Mouse (Mus musculus): Measurements from ENCODE around the gene Tmc5. TPM values are rescaled to one million over a fixed set of nuclear protein-coding genes. Genes with fewer than 3 reads are reported as not detected.

Tmc5 gene
- total and polyA plus RNA-seq, 3 experiments: 0.11 TPM; not detected in 2

- H3K9me3 ChIP-seq (replicated peaks): no peaks in the 10 kb centered on the region
- peaks cover 31% of the 10 kb centered on the region for H3K4me1 ChIP-seq (ENCODE audit: insufficient read depth, low read depth, low read length)
- H3K36me3 ChIP-seq (replicated peaks): peaks cover 16% of the 10 kb centered on the region
- DNase-seq (ENCODE audit: low spot score) (no peak), ATAC-seq (ENCODE audit: extremely low read depth, insufficient number of reproducible peaks, low FRiP score, poor library complexity, severe bottlenecking) (no peak)
- TF ChIP-seq CTCF (IDR thresholded peaks at IDR 0.05; ENCODE audit: low read depth, low read length) (no peak), GATA2 (IDR thresholded peaks at IDR 0.05; ENCODE audit: borderline replicate concordance, low read depth, low read length) (no peak), POLR2AphosphoS5 (IDR thresholded peaks at IDR 0.05; ENCODE audit: insufficient replicate concordance, low read depth, low read length) (no peak), GATA1 (IDR thresholded peaks at IDR 0.05; ENCODE audit: borderline replicate concordance, low read length) (no peak), TAL1 (conservative IDR thresholded peaks at IDR 0.05; ENCODE audit: low read depth, low read length) (no peak)
- no peaks in the 10 kb centered on the region for H3K27me3 ChIP-seq (ENCODE audit: insufficient read depth, low read length)
- H3K4me3 ChIP-seq (ENCODE audit: low read depth, low read length): no peak overlapping the region
These were observed 113.7 kb downstream of the Tmc5 start for GRCm38 (mm10) chr7:118710776-118711175.

- DNase-seq (ENCODE audit: low spot score): peak; percentile 85
- Histone ChIP-seq H3K27me3 (ENCODE audit: insufficient read depth, low read length) (no peaks in the 10 kb centered on the region), H3K4me3 (ENCODE audit: low read depth, low read length) (peak within 1 kb of the TSS; percentile 75), H3K4me1 (ENCODE audit: insufficient read depth, low read depth, low read length) (peaks cover 18% of the 10 kb centered on the region), H3K36me3 (replicated peaks) (peaks cover 24% of the 10 kb centered on the region), H3K9me3 (replicated peaks) (no peaks in the 10 kb centered on the region)
- no peak for TF ChIP-seq GATA1 (IDR thresholded peaks at IDR 0.05; ENCODE audit: borderline replicate concordance, low read length)
- TF ChIP-seq CTCF (IDR thresholded peaks at IDR 0.05; ENCODE audit: low read depth, low read length): no peak
- TF ChIP-seq POLR2AphosphoS5 (IDR thresholded peaks at IDR 0.05; ENCODE audit: insufficient replicate concordance, low read depth, low read length): no peak
- TF ChIP-seq GATA2 (IDR thresholded peaks at IDR 0.05; ENCODE audit: borderline replicate concordance, low read depth, low read length): no peak
- no peak for TF ChIP-seq TAL1 (conservative IDR thresholded peaks at IDR 0.05; ENCODE audit: low read depth, low read length)
- ATAC-seq (ENCODE audit: extremely low read depth, insufficient number of reproducible peaks, low FRiP score, poor library complexity, severe bottlenecking): peak; percentile 99
These were observed 115.4 kb downstream of the Tmc5 start, which contains the start of gene Ccp110 for GRCm38 (mm10) chr7:118712228-118713173. Gene Ccp110, plus strand, starts transcription at chr7:118712552.

- Histone ChIP-seq H3K4me1 (ENCODE audit: insufficient read depth, low read depth, low read length) (peaks cover 18% of the 10 kb centered on the region), H3K4me3 (ENCODE audit: low read depth, low read length) (no peak overlapping the region), H3K27me3 (ENCODE audit: insufficient read depth, low read length) (no peaks in the 10 kb centered on the region), H3K36me3 (replicated peaks) (peaks cover 39% of the 10 kb centered on the region), H3K9me3 (replicated peaks) (no peaks in the 10 kb centered on the region)
- TF ChIP-seq GATA1 (IDR thresholded peaks at IDR 0.05; ENCODE audit: borderline replicate concordance, low read length): no peak
- no peak for TF ChIP-seq POLR2AphosphoS5 (IDR thresholded peaks at IDR 0.05; ENCODE audit: insufficient replicate concordance, low read depth, low read length)
- TF ChIP-seq TAL1 (conservative IDR thresholded peaks at IDR 0.05; ENCODE audit: low read depth, low read length): no peak
- no peak for TF ChIP-seq GATA2 (IDR thresholded peaks at IDR 0.05; ENCODE audit: borderline replicate concordance, low read depth, low read length)
- no peak for TF ChIP-seq CTCF (IDR thresholded peaks at IDR 0.05; ENCODE audit: low read depth, low read length)
- no peak for ATAC-seq (ENCODE audit: extremely low read depth, insufficient number of reproducible peaks, low FRiP score, poor library complexity, severe bottlenecking)
- DNase-seq (ENCODE audit: low spot score): no peak
These were observed 117.8 kb downstream of the Tmc5 start for GRCm38 (mm10) chr7:118714873-118715272.

- ATAC-seq (ENCODE audit: extremely low read depth, insufficient number of reproducible peaks, low FRiP score, poor library complexity, severe bottlenecking) (no peak), DNase-seq (ENCODE audit: low spot score) (no peak)
- Histone ChIP-seq H3K9me3 (replicated peaks) (no peaks in the 10 kb centered on the region), H3K4me3 (ENCODE audit: low read depth, low read length) (no peak overlapping the region), H3K36me3 (replicated peaks) (peaks cover 63% of the 10 kb centered on the region), H3K4me1 (ENCODE audit: insufficient read depth, low read depth, low read length) (peaks cover 12% of the 10 kb centered on the region), H3K27me3 (ENCODE audit: insufficient read depth, low read length) (no peaks in the 10 kb centered on the region)
- TF ChIP-seq GATA1 (IDR thresholded peaks at IDR 0.05; ENCODE audit: borderline replicate concordance, low read length) (no peak), TAL1 (conservative IDR thresholded peaks at IDR 0.05; ENCODE audit: low read depth, low read length) (no peak), CTCF (IDR thresholded peaks at IDR 0.05; ENCODE audit: low read depth, low read length) (no peak), GATA2 (IDR thresholded peaks at IDR 0.05; ENCODE audit: borderline replicate concordance, low read depth, low read length) (no peak), POLR2AphosphoS5 (IDR thresholded peaks at IDR 0.05; ENCODE audit: insufficient replicate concordance, low read depth, low read length) (no peak)
These were observed 121.0 kb downstream of the Tmc5 start for GRCm38 (mm10) chr7:118718066-118718465.

- H3K4me3 ChIP-seq (ENCODE audit: low read depth, low read length): no peak overlapping the region
- peaks cover 75% of the 10 kb centered on the region for H3K36me3 ChIP-seq (replicated peaks)
- ATAC-seq (ENCODE audit: extremely low read depth, insufficient number of reproducible peaks, low FRiP score, poor library complexity, severe bottlenecking) (no peak), DNase-seq (ENCODE audit: low spot score) (no peak)
- no peaks in the 10 kb centered on the region for H3K27me3 ChIP-seq (ENCODE audit: insufficient read depth, low read length)
- TF ChIP-seq POLR2AphosphoS5 (IDR thresholded peaks at IDR 0.05; ENCODE audit: insufficient replicate concordance, low read depth, low read length) (no peak), GATA1 (IDR thresholded peaks at IDR 0.05; ENCODE audit: borderline replicate concordance, low read length) (no peak), TAL1 (conservative IDR thresholded peaks at IDR 0.05; ENCODE audit: low read depth, low read length) (no peak), GATA2 (IDR thresholded peaks at IDR 0.05; ENCODE audit: borderline replicate concordance, low read depth, low read length) (no peak), CTCF (IDR thresholded peaks at IDR 0.05; ENCODE audit: low read depth, low read length) (no peak)
- no peaks in the 10 kb centered on the region for H3K9me3 ChIP-seq (replicated peaks)
- no peaks in the 10 kb centered on the region for H3K4me1 ChIP-seq (ENCODE audit: insufficient read depth, low read depth, low read length)
These were observed 126.8 kb downstream of the Tmc5 start for GRCm38 (mm10) chr7:118723927-118724326.

Other genes starting within 250 kb of the Tmc5 start
- not detected in 2 replicates for gene Syt17, start 149.1 kb upstream of the Tmc5 start, total RNA-seq (2014; fragmentation: Nextera tagmentation)
- not detected in 2 replicates for gene Syt17, start 149.1 kb upstream of the Tmc5 start, total RNA-seq (2017)
- not detected in 2 replicates for gene Syt17, start 149.1 kb upstream of the Tmc5 start, polyA plus RNA-seq (2012)
- not detected in 2 replicates for gene Itpripl2, start 105.3 kb upstream of the Tmc5 start, total RNA-seq (2014; fragmentation: Nextera tagmentation)
- under 0.01 and 0.11 TPM in 2 replicates for gene Itpripl2, start 105.3 kb upstream of the Tmc5 start, total RNA-seq (2017)
- gene Itpripl2, start 105.3 kb upstream of the Tmc5 start, polyA plus RNA-seq (2012): not detected in 2 replicates
- gene Coq7, start 63.9 kb upstream of the Tmc5 start, total RNA-seq (2014; fragmentation: Nextera tagmentation): 10.4 and 12.9 TPM in 2 replicates
- gene Coq7, start 63.9 kb upstream of the Tmc5 start, total RNA-seq (2017): 29.4 and 32.3 TPM in 2 replicates
- 27.5 and 30.4 TPM in 2 replicates for gene Coq7, start 63.9 kb upstream of the Tmc5 start, polyA plus RNA-seq (2012)
- not detected in 2 replicates for gene Tmc7, start 12.6 kb upstream of the Tmc5 start, total RNA-seq (2014; fragmentation: Nextera tagmentation)
- gene Tmc7, start 12.6 kb upstream of the Tmc5 start, total RNA-seq (2017): not detected in 2 replicates
- gene Tmc7, start 12.6 kb upstream of the Tmc5 start, polyA plus RNA-seq (2012): not detected in 2 replicates
- gene Gde1, start 108.5 kb downstream of the Tmc5 start, total RNA-seq (2014; fragmentation: Nextera tagmentation): 31.2 and 51.1 TPM in 2 replicates
- 42.0 and 43.1 TPM in 2 replicates for gene Gde1, start 108.5 kb downstream of the Tmc5 start, total RNA-seq (2017)
- gene Gde1, start 108.5 kb downstream of the Tmc5 start, polyA plus RNA-seq (2012): 19.8 and 23.1 TPM in 2 replicates
- gene Ccp110, start 115.3 kb downstream of the Tmc5 start, total RNA-seq (2014; fragmentation: Nextera tagmentation): 22.7 and 23.7 TPM in 2 replicates
- 19.4 and 25.5 TPM in 2 replicates for gene Ccp110, start 115.3 kb downstream of the Tmc5 start, total RNA-seq (2017)
- 0.91 and 0.99 TPM in 2 replicates for gene Ccp110, start 115.3 kb downstream of the Tmc5 start, polyA plus RNA-seq (2012)
- gene Vps35l, start 142.9 kb downstream of the Tmc5 start, total RNA-seq (2014; fragmentation: Nextera tagmentation): 47.6 and 76.5 TPM in 2 replicates
- 75.6 and 77.1 TPM in 2 replicates for gene Vps35l, start 142.9 kb downstream of the Tmc5 start, total RNA-seq (2017)
- 10.4 and 30.1 TPM in 2 replicates for gene Vps35l, start 142.9 kb downstream of the Tmc5 start, polyA plus RNA-seq (2012)